Mouse (Mus musculus) lung, postnatal 0 days (tissue): ENCODE results near the gene Fam208a. TPM values are rescaled to one million over a fixed set of nuclear protein-coding genes. Genes with fewer than 3 reads are reported as not detected.

Source experiments
- ATAC-seq: fragments of 200-750 bp; cut with Nextera tagmentation; 2 replicates; pipeline ENCODE4 v1.8.0; 2017; ENCODE audit warnings: moderate library complexity
- DNase-seq: peaks from one replicate; pipeline ENCODE4 v3.0.0-alpha.2; 2016; ENCODE audit warnings: low spot score
- H3K27ac ChIP-seq: fragments of 300-500 bp; sonication (generic); 2 replicates; pipeline ENCODE4 v1.5.1; 2014; ENCODE audit warnings: antibody characterized with exemption, mild to moderate bottlenecking, low read length, mixed read lengths
- H3K27me3 ChIP-seq: fragments of 300-500 bp; sonication (generic); replicated peaks from 2 replicates; pipeline ENCODE4 v1.6.1; 2014; ENCODE audit warnings: low read length, mixed read lengths; ENCODE audit not compliant: insufficient read depth
- H3K36me3 ChIP-seq: fragments of 300-500 bp; sonication (generic); 2 replicates; pipeline ENCODE4 v1.6.1; 2014; ENCODE audit warnings: low read length, mixed read lengths; ENCODE audit not compliant: insufficient read depth
- H3K4me1 ChIP-seq: fragments of 300-500 bp; sonication (generic); 2 replicates; pipeline ENCODE4 v1.6.1; 2014; ENCODE audit warnings: antibody characterized with exemption, low read depth, low read length, mixed read lengths; ENCODE audit not compliant: insufficient read depth
- H3K4me2 ChIP-seq: fragments of 300-500 bp; sonication (generic); replicated peaks from 2 replicates; pipeline ENCODE4 v1.6.1; 2014; ENCODE audit warnings: low read depth, mild to moderate bottlenecking, low read length, moderate library complexity, mixed read lengths
- H3K4me3 ChIP-seq: fragments of 300-500 bp; sonication (generic); 2 replicates; pipeline ENCODE4 v1.5.1; 2014; ENCODE audit warnings: low read depth, low read length
- H3K9ac ChIP-seq: fragments of 300-500 bp; sonication (generic); replicated peaks from 2 replicates; pipeline ENCODE4 v1.6.1; 2014; ENCODE audit warnings: low read depth, mild to moderate bottlenecking
- H3K9me3 ChIP-seq: fragments of 300-500 bp; sonication (generic); 2 replicates; pipeline ENCODE4 v1.6.1; 2016; ENCODE audit warnings: low read length, mixed read lengths
- CTCF ChIP-seq: IDR thresholded peaks from 2 replicates; pipeline ENCODE4 v1.5.1; 2016; ENCODE audit warnings: antibody characterized with exemption, mild to moderate bottlenecking
- EP300 ChIP-seq: IDR thresholded peaks from 2 replicates; pipeline ENCODE4 v1.6.1; 2016; ENCODE audit warnings: antibody characterized with exemption, mild to moderate bottlenecking, control low read depth
- WGBS: fragments of 180-500 bp; shearing (Covaris S2); extraction: QIAGEN DNeasy Blood & Tissue Kit; methylation state at CpG from one replicate; pipeline ENCODE4 v1.1.7; 2014; 5-methylcytosine and 5-hydroxymethylcytosine counted together
- microRNA-seq: library from miRNA; unstranded; fragments of <30 nt; microRNA quantifications from one replicate; pipeline ENCODE4, GENCODE M21; 2016
- polyA plus RNA-seq: library from polyadenylated mRNA; unstranded; fragments of >200 nt; fragmentation: Nextera tagmentation; extraction: Ambion mirVana; gene quantifications from 2 replicates; pipeline ENCODE4 v1.2.1, GENCODE M21; 2015

The Fam208a gene
- polyA plus RNA-seq, 1 experiment from 2014 or later = 11.8 TPM

GRCm38 (mm10) chr14:27508644-27509301 is 80.1 kb downstream of the Fam208a start:
- ATAC-seq (peak; percentile 60), DNase-seq (no peak)
- H3K27me3 ChIP-seq = no peaks in the 10 kb centered on the region
- peak overlapping the region; percentile 72 for H3K4me2 ChIP-seq
- H3K27ac ChIP-seq = peak overlapping the region; percentile 15; the same call in 1 of the 2 replicates
- H3K9ac ChIP-seq = peak overlapping the region; percentile 45
- TF ChIP-seq CTCF (no peak), EP300 (no peak)
- no peaks in the 10 kb centered on the region for H3K36me3 ChIP-seq
- H3K9me3 ChIP-seq = no peaks in the 10 kb centered on the region
- peaks cover 5% of the 10 kb centered on the region; the same call in 1 of the 2 replicates for H3K4me1 ChIP-seq
- 18% methylated on average over 15 of the region's 15 CpGs for WGBS
- peak overlapping the region; percentile 85 for H3K4me3 ChIP-seq

DNA sequence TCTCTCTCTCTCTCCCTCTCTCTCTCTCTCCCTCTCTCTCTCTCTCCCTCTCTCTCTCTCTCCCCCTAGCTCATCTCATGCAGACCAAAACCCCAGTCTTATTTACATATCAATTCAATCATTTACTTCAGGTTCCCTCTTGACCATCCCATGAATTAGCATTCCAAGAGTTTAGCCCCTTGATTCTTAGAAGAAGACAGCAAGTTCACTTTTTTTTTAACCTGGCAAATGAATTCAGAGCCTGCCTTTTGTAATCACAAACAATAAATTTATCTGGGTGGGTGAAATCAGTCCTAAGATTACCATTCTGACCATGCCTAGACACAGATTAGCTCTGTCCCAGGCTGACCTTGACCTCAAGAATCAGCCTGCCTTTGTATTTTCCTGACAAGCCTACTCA is 95.9 kb downstream of the Fam208a start:
- no peak overlapping the region for H3K9ac ChIP-seq
- TF ChIP-seq EP300 (no peak), CTCF (no peak)
- no peak overlapping the region for H3K4me3 ChIP-seq
- no peaks in the 10 kb centered on the region for H3K27me3 ChIP-seq
- H3K36me3 ChIP-seq = no peaks in the 10 kb centered on the region
- no peak for ATAC-seq
- no peaks in the 10 kb centered on the region for H3K4me1 ChIP-seq
- DNase-seq = no peak
- H3K27ac ChIP-seq = no peak overlapping the region
- no peak overlapping the region for H3K4me2 ChIP-seq
- no peaks in the 10 kb centered on the region for H3K9me3 ChIP-seq

Small RNAs within 50 kb of the gene (microRNA-seq; reads per million reads assigned to microRNA genes)
- gene Gm23633 = not detected

Other genes starting within 250 kb of the Fam208a start
- 4.9 and 5.1 TPM in 2 replicates for gene Ccdc66, start 79.6 kb downstream of the Fam208a start, polyA plus RNA-seq
- 1.9 and 2.2 TPM in 2 replicates for gene Erc2, start 193.6 kb downstream of the Fam208a start, polyA plus RNA-seq